Mouse (Mus musculus): ENCODE data around the gene BC016579. TPM values are rescaled to one million over a fixed set of nuclear protein-coding genes. Genes with fewer than 3 reads are reported as not detected.

BC016579 gene
- polyA plus RNA-seq, 1 experiment from 2014 or later = not detected

DNA sequence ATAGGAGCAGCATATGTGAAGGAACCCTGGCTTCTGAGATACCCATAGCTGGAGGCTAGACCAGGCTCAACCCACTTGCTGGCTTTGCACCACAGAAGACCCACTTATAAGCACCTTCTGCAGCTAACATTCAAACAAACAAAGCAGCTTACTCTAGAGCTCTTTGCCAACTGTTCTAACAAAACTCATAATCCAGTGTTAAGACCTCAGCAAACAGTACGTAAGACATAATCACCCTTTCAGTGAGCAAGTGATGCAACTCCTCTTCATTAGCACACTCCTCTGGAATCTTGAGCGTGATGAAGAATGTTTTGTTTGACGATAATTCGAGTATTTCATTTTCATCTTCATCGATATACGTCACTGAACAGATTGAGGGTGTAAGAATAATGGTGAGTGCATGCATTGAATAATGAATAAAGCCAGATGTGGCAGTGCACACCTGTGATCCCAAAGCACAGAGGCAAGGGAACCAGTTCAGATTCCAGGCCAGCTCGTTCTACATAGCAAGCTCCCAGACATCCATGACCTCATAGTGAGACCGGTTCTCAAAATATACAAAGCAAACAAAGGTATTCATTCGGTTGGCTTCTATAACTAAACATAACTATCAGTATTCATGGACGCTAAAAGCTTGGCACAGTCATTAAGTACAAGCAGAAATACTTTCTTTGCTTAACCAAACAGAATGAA is 13.7 kb downstream of the BC016579 start:
- WGBS = 82% methylated on average over 10 of the region's 10 CpGs
- no peak overlapping the region for H3K27ac ChIP-seq

DNA sequence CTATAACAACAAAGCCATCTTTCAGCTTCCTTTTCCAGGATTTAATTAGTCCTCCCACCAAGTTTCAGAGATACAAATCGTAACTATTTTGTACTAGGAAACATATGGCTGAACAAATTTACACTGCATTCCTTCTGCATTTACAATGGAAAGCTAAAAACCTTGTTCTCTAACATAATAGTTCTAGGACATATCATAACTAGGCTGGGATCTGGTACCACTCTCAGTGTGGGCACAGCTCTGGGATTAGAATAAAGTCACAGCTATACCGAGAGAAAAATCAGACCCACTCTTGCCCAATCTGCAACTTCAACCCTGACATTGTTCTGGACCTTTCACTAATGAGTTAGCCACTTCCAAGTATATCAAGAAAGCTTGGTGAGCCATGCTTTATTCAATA is 18.0 kb downstream of the BC016579 start:
- no peaks in the 10 kb centered on the region for H3K4me1 ChIP-seq
- H3K36me3 ChIP-seq (ENCODE audit: poor library complexity, severe bottlenecking) = no peaks in the 10 kb centered on the region
- no peak overlapping the region for H3K4me3 ChIP-seq
- no peaks in the 10 kb centered on the region for H3K27me3 ChIP-seq
- H3K9ac ChIP-seq = no peak overlapping the region
- ATAC-seq = no peak
- H3K9me3 ChIP-seq (replicated peaks) = no peaks in the 10 kb centered on the region
- whole genome bisulfite sequencing = 91% methylated on average over 2 of the region's 2 CpGs
- H3K27ac ChIP-seq = no peak overlapping the region
- no peak overlapping the region for H3K4me2 ChIP-seq

More for the DNA sequence above, 13.7 kb downstream of the BC016579 start:
- Histone ChIP-seq H3K4me1 (no peaks in the 10 kb centered on the region), H3K4me3 (no peak overlapping the region), H3K27me3 (no peaks in the 10 kb centered on the region), H3K36me3 (ENCODE audit: poor library complexity, severe bottlenecking) (no peaks in the 10 kb centered on the region), H3K9ac (no peak overlapping the region), H3K4me2 (no peak overlapping the region), H3K9me3 (replicated peaks) (no peaks in the 10 kb centered on the region)
- no peak for ATAC-seq

DNA sequence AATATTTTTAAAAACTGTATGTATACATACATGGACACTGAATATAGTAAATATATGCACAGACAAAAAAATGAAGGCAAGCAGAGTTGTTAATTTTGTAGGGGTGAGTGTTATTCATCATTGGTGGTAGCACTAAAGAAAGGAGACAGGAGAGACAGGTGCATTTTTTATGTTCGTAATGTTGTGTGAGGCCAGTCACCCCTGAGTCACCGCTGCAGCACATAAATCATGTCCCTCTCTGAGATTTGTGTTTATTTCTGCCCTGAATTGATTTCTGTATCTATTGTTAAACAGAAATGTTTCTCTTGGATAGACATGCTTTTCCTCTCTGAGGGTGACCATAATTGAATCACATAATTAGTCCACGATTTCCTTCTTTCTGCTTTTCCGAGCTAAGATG is 21.4 kb downstream of the BC016579 start:
- 85% methylated on average over 4 of the region's 4 CpGs for WGBS
- no peaks in the 10 kb centered on the region for H3K27me3 ChIP-seq
- no peak overlapping the region for H3K4me3 ChIP-seq
- no peak overlapping the region for H3K27ac ChIP-seq
- no peaks in the 10 kb centered on the region for H3K4me1 ChIP-seq
- H3K9ac ChIP-seq = no peak overlapping the region
- H3K4me2 ChIP-seq = no peak overlapping the region
- no peaks in the 10 kb centered on the region for H3K9me3 ChIP-seq (replicated peaks)
- H3K36me3 ChIP-seq (ENCODE audit: poor library complexity, severe bottlenecking) = no peaks in the 10 kb centered on the region
- no peak for ATAC-seq

DNA sequence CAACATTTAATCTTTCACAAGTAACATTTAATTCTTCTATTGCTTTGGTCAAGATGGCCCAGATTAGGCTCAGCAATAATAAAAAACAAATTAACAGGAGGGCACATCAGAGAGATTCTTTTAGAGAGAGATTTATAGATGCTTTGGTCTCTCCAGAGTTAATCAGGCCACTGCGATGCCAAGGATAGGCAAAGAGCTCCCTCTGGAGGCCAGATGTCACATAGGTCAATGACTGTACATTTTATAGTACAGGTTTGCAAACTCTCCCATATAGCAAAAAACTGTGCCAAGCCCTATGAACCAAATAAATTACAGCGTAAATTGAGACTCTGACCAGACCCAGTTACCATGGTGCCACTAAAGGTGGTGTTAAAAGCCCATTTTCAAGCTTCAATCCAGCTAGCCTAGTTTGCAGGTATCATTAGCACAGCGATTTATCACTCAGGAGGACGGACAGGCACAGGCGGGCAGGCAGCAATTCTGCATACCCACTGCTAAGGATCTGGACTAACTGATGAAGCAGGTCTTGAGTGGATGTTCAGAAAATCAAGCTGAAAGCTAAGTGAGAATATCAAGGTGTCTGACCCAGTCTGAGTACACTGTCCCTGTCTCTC is 23.4 kb downstream of the BC016579 start:
- whole genome bisulfite sequencing = 57% methylated on average over 5 of the region's 5 CpGs
- no peak overlapping the region for H3K4me3 ChIP-seq

DNA sequence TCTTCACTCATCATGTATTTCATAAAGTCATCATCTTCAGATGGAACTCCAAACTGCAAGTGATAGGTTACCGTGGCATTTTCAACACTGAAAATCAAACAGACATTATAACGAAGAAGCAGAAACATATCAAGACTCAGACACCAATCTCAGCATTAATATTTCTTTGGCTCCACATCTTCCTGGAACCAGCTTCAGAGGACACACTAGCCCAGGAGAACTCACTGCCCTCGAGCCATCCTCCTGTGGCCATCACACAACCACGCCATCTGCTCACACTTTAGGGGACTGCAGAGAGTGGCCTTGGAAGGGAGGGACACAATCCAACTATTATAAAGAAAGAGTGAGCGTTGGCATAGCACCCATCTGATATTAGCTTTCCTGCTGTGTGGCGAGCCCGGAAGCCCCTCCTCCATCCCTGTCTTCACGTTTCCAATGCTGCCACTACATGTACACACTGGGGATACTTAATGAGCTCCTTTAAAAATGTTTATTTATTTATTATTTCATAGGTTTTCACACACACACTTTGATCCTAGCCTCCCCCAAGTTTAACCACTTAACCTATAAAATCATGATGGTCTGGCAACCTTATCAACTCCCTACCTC is 24.3 kb downstream of the BC016579 start:
- WGBS = 87% methylated on average over 8 of the region's 8 CpGs
- ATAC-seq = no peak

More for the DNA sequence above, 23.4 kb downstream of the BC016579 start:
- Histone ChIP-seq H3K4me1 (no peaks in the 10 kb centered on the region), H3K4me2 (no peak overlapping the region), H3K27me3 (no peaks in the 10 kb centered on the region), H3K9me3 (replicated peaks) (no peaks in the 10 kb centered on the region), H3K27ac (no peak overlapping the region), H3K36me3 (ENCODE audit: poor library complexity, severe bottlenecking) (no peaks in the 10 kb centered on the region), H3K9ac (no peak overlapping the region)
- ATAC-seq = peak; percentile 90

DNA sequence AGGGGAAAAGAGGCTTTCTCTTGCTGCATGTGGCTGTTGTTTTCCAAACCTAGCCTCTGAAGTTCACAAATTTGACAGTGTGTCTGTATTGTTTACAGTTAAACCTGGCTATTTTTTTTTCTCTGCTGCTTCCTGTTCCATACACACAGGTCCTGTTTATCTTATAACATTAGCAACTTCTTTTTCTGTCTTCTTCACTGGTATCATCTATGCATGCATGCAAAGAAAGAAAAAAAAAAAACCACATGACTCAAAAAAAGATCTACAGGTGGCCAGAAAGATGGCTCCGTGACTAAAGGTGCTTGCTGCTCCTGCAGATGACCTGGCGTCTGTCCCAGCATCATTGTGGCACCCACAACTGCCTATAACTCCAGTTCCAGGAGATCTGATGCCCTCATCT is 28.5 kb downstream of the BC016579 start:
- H3K4me2 ChIP-seq = no peak overlapping the region
- no peak overlapping the region for H3K9ac ChIP-seq
- no peak overlapping the region for H3K4me3 ChIP-seq
- H3K27me3 ChIP-seq = no peaks in the 10 kb centered on the region
- H3K9me3 ChIP-seq (replicated peaks) = no peaks in the 10 kb centered on the region
- no peaks in the 10 kb centered on the region for H3K4me1 ChIP-seq
- no peaks in the 10 kb centered on the region for H3K36me3 ChIP-seq (ENCODE audit: poor library complexity, severe bottlenecking)
- no peak for ATAC-seq
- 82% methylated on average over 2 of the region's 2 CpGs for WGBS
- H3K27ac ChIP-seq = no peak overlapping the region

More for the DNA sequence above, 24.3 kb downstream of the BC016579 start:
- Histone ChIP-seq H3K4me2 (no peak overlapping the region), H3K9ac (no peak overlapping the region), H3K9me3 (replicated peaks) (no peaks in the 10 kb centered on the region), H3K36me3 (ENCODE audit: poor library complexity, severe bottlenecking) (no peaks in the 10 kb centered on the region), H3K4me1 (no peaks in the 10 kb centered on the region), H3K27ac (no peak overlapping the region), H3K27me3 (no peaks in the 10 kb centered on the region), H3K4me3 (no peak overlapping the region)

DNA sequence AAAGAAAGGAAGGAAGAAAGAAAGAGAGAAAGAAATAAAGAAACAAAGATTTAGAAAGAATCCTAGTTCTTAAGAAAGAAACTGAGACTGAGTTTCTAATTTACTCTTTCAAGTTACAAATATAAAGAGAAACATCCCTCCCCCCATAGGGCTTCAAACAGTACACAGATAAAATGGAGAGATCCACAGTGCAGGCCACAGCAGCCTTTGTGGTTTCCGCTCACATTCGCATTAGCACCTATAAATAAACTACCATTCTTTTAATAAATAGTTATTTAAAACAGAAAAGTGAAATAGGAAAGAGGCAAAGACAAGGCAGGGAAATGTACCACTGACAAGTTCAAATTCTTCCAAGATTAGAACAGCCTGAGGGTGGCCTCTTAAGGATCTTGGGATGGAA is 29.1 kb downstream of the BC016579 start:
- ATAC-seq = no peak
- 88% methylated on average over 2 of the region's 2 CpGs for WGBS
- Histone ChIP-seq H3K27ac (no peak overlapping the region), H3K36me3 (ENCODE audit: poor library complexity, severe bottlenecking) (no peaks in the 10 kb centered on the region), H3K27me3 (no peaks in the 10 kb centered on the region), H3K4me3 (no peak overlapping the region), H3K4me1 (no peaks in the 10 kb centered on the region), H3K9me3 (replicated peaks) (no peaks in the 10 kb centered on the region), H3K9ac (no peak overlapping the region), H3K4me2 (no peak overlapping the region)

DNA sequence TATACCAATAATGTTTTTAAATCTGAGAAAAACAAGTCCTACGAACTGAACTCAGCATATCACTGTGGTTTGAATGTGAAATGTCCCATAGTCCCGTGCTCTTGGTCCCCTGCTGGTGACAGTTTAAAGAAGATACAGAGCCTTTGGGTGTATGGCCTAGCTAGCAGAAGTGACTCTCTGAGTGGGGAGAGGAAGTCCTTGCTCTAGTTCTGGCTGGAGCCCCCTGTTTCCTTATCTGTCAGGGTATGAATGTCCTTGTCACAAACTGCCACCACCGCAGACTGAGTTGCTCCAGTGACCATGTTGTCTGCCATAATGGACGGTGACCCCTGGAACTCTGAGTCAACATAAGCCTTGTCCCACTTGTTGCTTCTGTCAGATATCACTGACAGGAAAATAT is 30.6 kb downstream of the BC016579 start:
- Histone ChIP-seq H3K4me1 (no peaks in the 10 kb centered on the region), H3K36me3 (ENCODE audit: poor library complexity, severe bottlenecking) (no peaks in the 10 kb centered on the region), H3K4me2 (no peak overlapping the region), H3K27ac (no peak overlapping the region), H3K27me3 (no peaks in the 10 kb centered on the region), H3K9me3 (replicated peaks) (no peaks in the 10 kb centered on the region), H3K4me3 (no peak overlapping the region), H3K9ac (no peak overlapping the region)
- ATAC-seq = no peak
- 92% methylated on average over 4 of the region's 4 CpGs for WGBS

DNA sequence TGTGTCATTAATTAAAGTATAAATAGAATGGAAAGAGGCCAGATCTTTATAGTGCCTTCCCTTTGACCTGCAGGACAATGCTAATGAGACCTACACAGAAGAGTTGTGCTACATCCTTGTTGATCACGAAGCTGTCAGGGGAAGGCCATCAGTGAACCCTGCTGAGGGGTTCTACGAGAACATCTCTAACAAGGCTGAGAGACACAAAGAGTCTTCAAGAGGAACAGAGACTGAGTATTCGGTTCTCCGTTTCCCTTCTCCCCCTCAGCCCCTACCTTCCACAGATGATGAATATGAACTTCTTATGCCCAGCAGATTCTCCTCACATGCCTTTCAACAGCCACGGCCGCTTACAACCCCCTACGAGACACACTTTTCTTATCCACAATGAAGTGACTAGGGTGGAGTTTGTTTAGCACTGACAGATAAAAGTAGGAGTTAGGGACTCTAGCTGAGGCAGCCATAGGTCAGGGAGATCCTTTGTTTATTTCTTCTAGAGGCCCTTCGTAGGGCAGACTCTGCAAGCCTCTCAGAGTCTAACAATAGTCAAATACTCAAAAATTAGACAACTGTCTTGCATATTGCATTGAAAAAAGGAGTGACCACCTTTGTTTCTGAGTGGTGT is 34.0 kb downstream of the BC016579 start:
- Histone ChIP-seq H3K27me3 (no peaks in the 10 kb centered on the region), H3K9me3 (replicated peaks) (no peaks in the 10 kb centered on the region), H3K4me2 (no peak overlapping the region), H3K4me3 (no peak overlapping the region), H3K36me3 (ENCODE audit: poor library complexity, severe bottlenecking) (no peaks in the 10 kb centered on the region), H3K4me1 (no peaks in the 10 kb centered on the region), H3K27ac (no peak overlapping the region), H3K9ac (no peak overlapping the region)
- ATAC-seq = no peak
- 73% methylated on average over 8 of the region's 8 CpGs for WGBS

DNA sequence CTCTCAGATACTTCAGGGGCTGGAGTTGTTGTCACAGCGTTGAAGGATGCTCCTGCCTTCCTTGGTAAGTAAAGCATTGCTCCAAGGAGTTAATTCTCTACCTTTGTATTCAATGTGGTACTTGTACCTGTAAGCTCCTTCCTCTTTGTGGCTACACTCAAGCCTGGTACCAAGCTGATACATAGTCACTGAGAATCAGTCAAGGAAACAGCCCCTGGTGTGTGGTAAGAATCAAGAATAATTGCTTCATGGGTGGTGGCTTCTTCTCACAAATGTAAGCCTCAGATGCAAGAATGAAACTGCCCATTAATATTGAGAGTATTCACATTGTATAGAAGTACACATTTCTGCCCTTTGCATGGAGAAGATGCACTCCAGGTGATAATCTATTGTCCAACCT is 37.9 kb downstream of the BC016579 start:
- H3K4me2 ChIP-seq = no peak overlapping the region
- H3K4me1 ChIP-seq = no peaks in the 10 kb centered on the region
- H3K9ac ChIP-seq = no peak overlapping the region
- H3K9me3 ChIP-seq (replicated peaks) = no peaks in the 10 kb centered on the region
- no peak for ATAC-seq
- H3K4me3 ChIP-seq = no peak overlapping the region
- 89% methylated on average over 1 of the region's 1 CpGs for WGBS
- no peak overlapping the region for H3K27ac ChIP-seq
- H3K36me3 ChIP-seq (ENCODE audit: poor library complexity, severe bottlenecking) = no peaks in the 10 kb centered on the region
- no peaks in the 10 kb centered on the region for H3K27me3 ChIP-seq

DNA sequence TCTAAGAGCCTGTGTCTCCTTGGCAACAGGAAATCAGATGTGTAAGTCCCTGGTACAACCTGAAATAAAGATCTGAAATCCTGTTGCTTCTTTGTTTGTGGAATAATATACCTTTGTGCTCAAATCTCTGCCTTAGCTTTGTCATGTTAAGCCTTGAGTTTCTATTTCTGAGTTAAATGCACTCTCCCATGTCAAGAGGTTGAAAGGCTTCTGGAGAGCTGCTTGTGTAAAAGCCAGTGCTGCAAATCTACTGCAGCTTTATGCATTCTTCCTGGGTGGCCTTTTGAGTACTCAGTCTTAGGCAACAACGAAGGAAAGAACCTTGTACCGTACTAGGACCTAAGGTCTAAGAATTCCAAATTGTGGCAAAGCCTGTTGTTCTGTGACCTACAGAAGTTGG is 40.6 kb downstream of the BC016579 start:
- no peak overlapping the region for H3K9ac ChIP-seq
- no peaks in the 10 kb centered on the region for H3K9me3 ChIP-seq (replicated peaks)
- H3K27ac ChIP-seq = no peak overlapping the region
- no peaks in the 10 kb centered on the region for H3K27me3 ChIP-seq
- no peak overlapping the region for H3K4me3 ChIP-seq
- 39% methylated on average over 2 of the region's 2 CpGs for WGBS
- no peaks in the 10 kb centered on the region for H3K4me1 ChIP-seq
- no peaks in the 10 kb centered on the region for H3K36me3 ChIP-seq (ENCODE audit: poor library complexity, severe bottlenecking)
- no peak for ATAC-seq
- no peak overlapping the region for H3K4me2 ChIP-seq

DNA sequence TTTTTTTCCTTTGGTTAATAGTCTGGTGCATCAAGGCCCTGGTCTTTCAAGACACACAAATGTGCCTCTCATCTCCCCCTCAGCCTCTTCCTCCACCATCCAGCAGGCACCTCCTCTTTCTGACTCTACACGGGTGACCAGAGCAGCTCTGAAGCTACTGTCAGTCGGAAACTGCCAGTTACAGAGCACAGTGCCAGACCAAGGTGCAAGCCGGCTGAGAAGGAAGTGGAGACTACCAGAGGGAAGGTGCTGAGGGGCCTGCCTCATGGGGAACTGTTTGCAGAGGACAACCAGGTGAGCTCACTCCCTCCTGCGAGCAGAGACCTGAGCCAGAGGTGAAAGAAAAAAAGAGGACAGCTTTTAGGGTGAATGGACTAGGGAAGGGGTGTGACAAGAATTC is 43.6 kb downstream of the BC016579 start, which contains the start of gene Gcsam:
Gene Gcsam, plus strand, starts transcription at position 114 of the 400 bp plus-strand sequence.
- ATAC-seq = no peak
- no peak within 1 kb of the TSS for H3K27ac ChIP-seq
- H3K4me1 ChIP-seq = no peaks in the 10 kb centered on the region
- no peak within 1 kb of the TSS for H3K4me2 ChIP-seq
- H3K27me3 ChIP-seq = no peaks in the 10 kb centered on the region
- WGBS = 93% methylated on average over 4 of the region's 4 CpGs
- no peak within 1 kb of the TSS for H3K9ac ChIP-seq
- H3K36me3 ChIP-seq (ENCODE audit: poor library complexity, severe bottlenecking) = no peaks in the 10 kb centered on the region
- no peaks in the 10 kb centered on the region for H3K9me3 ChIP-seq (replicated peaks)
- no peak within 1 kb of the TSS for H3K4me3 ChIP-seq

All from forebrain, embryonic 13.5 days (tissue).